ENCODE assay signal across 8 mouse cellular contexts in genomic region chr4:41714276-41714675, GRCm38 (mm10). TPM values are rescaled to one million over a fixed set of nuclear protein-coding genes. Genes with fewer than 3 reads are reported as not detected.
DNase-seq lines count a peak whose midpoint lies in the region; ATAC-seq and TF ChIP-seq lines count a peak whose summit lies in the region.

No protein-coding gene starts in this region.

- H3K27ac ChIP-seq in embryonic facial prominence, embryonic 10.5 days (replicated peaks) = no peak overlapping the region
- H3K27ac ChIP-seq in heart, embryonic 12.5 days (ENCODE audit: poor library complexity, severe bottlenecking) = no peak overlapping the region
- no peak overlapping the region for H3K27ac ChIP-seq in kidney, embryonic 14.5 days (ENCODE audit: low read depth, low read length)
- no peak overlapping the region for H3K27ac ChIP-seq in liver, embryonic 11.5 days (ENCODE audit: low read depth, low read length)
- no peak overlapping the region for H3K27ac ChIP-seq in midbrain, postnatal 0 days (ENCODE audit: low read depth, low read length)

- H3K4me2 ChIP-seq in heart, embryonic 12.5 days = peak overlapping the region; percentile 94
- peak overlapping the region; percentile 73; the same call in 1 of the 2 replicates for H3K4me2 ChIP-seq in kidney, embryonic 14.5 days (replicated peaks; ENCODE audit: low read depth, low read length)
- peak overlapping the region; percentile 72 for H3K4me2 ChIP-seq in liver, embryonic 11.5 days
- H3K4me2 ChIP-seq in midbrain, postnatal 0 days (ENCODE audit: low read depth, low read length, poor library complexity, severe bottlenecking) = peak overlapping the region; percentile 84

- peaks cover 58% of the 10 kb centered on the region for H3K36me3 ChIP-seq in embryonic facial prominence, embryonic 10.5 days (replicated peaks)
- peaks cover 45% of the 10 kb centered on the region for H3K36me3 ChIP-seq in heart, embryonic 12.5 days
- H3K36me3 ChIP-seq in kidney, embryonic 14.5 days (ENCODE audit: control insufficient read depth, insufficient read depth, low read length) = peaks cover 33% of the 10 kb centered on the region
- H3K36me3 ChIP-seq in liver, embryonic 11.5 days (ENCODE audit: control insufficient read depth, insufficient read depth, low read length) = no peaks in the 10 kb centered on the region
- peaks cover 30% of the 10 kb centered on the region for H3K36me3 ChIP-seq in midbrain, postnatal 0 days (ENCODE audit: insufficient read depth, low read length)

- no peak overlapping the region for H3K9ac ChIP-seq in heart, embryonic 12.5 days
- no peak overlapping the region for H3K9ac ChIP-seq in kidney, embryonic 14.5 days (ENCODE audit: low read depth, low read length)
- H3K9ac ChIP-seq in liver, embryonic 11.5 days (ENCODE audit: low read depth, low read length) = no peak overlapping the region
- no peak overlapping the region for H3K9ac ChIP-seq in midbrain, postnatal 0 days (replicated peaks; ENCODE audit: low read length, poor library complexity, severe bottlenecking)

- WGBS in embryonic facial prominence, embryonic 10.5 days = 19% methylated on average over 8 of the region's 8 CpGs
- 13% methylated on average over 8 of the region's 8 CpGs for WGBS in heart, embryonic 12.5 days
- 20% methylated on average over 8 of the region's 8 CpGs for WGBS in kidney, embryonic 14.5 days
- WGBS in liver, embryonic 11.5 days = 14% methylated on average over 8 of the region's 8 CpGs
- WGBS in midbrain, postnatal 0 days = 10% methylated on average over 8 of the region's 8 CpGs

- no peaks in the 10 kb centered on the region for H3K9me3 ChIP-seq in embryonic facial prominence, embryonic 10.5 days
- no peaks in the 10 kb centered on the region for H3K9me3 ChIP-seq in heart, embryonic 12.5 days (replicated peaks)
- H3K9me3 ChIP-seq in kidney, embryonic 14.5 days (ENCODE audit: control insufficient read depth, low read length) = no peaks in the 10 kb centered on the region
- no peaks in the 10 kb centered on the region for H3K9me3 ChIP-seq in liver, embryonic 11.5 days (ENCODE audit: control insufficient read depth, low read length)
- H3K9me3 ChIP-seq in midbrain, postnatal 0 days (ENCODE audit: low read length) = no peaks in the 10 kb centered on the region

- no peaks in the 10 kb centered on the region for H3K27me3 ChIP-seq in embryonic facial prominence, embryonic 10.5 days (replicated peaks; ENCODE audit: low read depth, poor library complexity, severe bottlenecking)
- H3K27me3 ChIP-seq in heart, embryonic 12.5 days (replicated peaks) = no peaks in the 10 kb centered on the region
- H3K27me3 ChIP-seq in kidney, embryonic 14.5 days (ENCODE audit: control insufficient read depth, insufficient read depth, low read length) = no peaks in the 10 kb centered on the region
- H3K27me3 ChIP-seq in liver, embryonic 11.5 days (replicated peaks; ENCODE audit: control insufficient read depth, insufficient read depth, low read length) = no peaks in the 10 kb centered on the region
- H3K27me3 ChIP-seq in midbrain, postnatal 0 days (ENCODE audit: insufficient read depth, low read length) = no peaks in the 10 kb centered on the region

- peak overlapping the region; percentile 89 for H3K4me3 ChIP-seq in embryonic facial prominence, embryonic 10.5 days
- 0 out of 2 replicates have a peak overlapping the region, but pooled peaks have one; percentile 71 for H3K4me3 ChIP-seq in heart, embryonic 12.5 days
- H3K4me3 ChIP-seq in kidney, embryonic 14.5 days (ENCODE audit: low read length) = no peak overlapping the region
- peak overlapping the region; percentile 58; the same call in 1 of the 2 replicates for H3K4me3 ChIP-seq in liver, embryonic 11.5 days (ENCODE audit: low read depth, low read length)
- peak overlapping the region; percentile 78; the same call in 1 of the 2 replicates for H3K4me3 ChIP-seq in midbrain, postnatal 0 days (ENCODE audit: low read depth, low read length)

- peaks cover 50% of the 10 kb centered on the region for H3K4me1 ChIP-seq in embryonic facial prominence, embryonic 10.5 days
- peaks cover 23% of the 10 kb centered on the region for H3K4me1 ChIP-seq in heart, embryonic 12.5 days (replicated peaks)
- H3K4me1 ChIP-seq in kidney, embryonic 14.5 days (ENCODE audit: control insufficient read depth, insufficient read depth, low read length) = peaks cover 17% of the 10 kb centered on the region
- peaks cover 10% of the 10 kb centered on the region for H3K4me1 ChIP-seq in liver, embryonic 11.5 days (replicated peaks; ENCODE audit: control insufficient read depth, insufficient read depth, low read length)
- H3K4me1 ChIP-seq in midbrain, postnatal 0 days (ENCODE audit: insufficient read depth, low read length) = peaks cover 13% of the 10 kb centered on the region

- no peak for ATAC-seq in heart, embryonic 12.5 days (ENCODE audit: insufficient number of reproducible peaks, low FRiP score)
- no peak for ATAC-seq in kidney, embryonic 14.5 days (ENCODE audit: low FRiP score, low TSS enrichment)
- no peak for ATAC-seq in liver, embryonic 11.5 days (replicated peaks; ENCODE audit: low FRiP score)
- no peak for ATAC-seq in midbrain, postnatal 0 days (ENCODE audit: low FRiP score)

- DNase-seq in CD4-positive helper T cell, adult 2 months (ENCODE audit: low read depth, low spot score) = peak; percentile 71
- peak; percentile 68 for DNase-seq in adrenal gland, adult 2 months
- peak; percentile 68 for DNase-seq in embryonic facial prominence, embryonic 10.5 days (ENCODE audit: low spot score)
- DNase-seq in liver, embryonic 11.5 days (ENCODE audit: low spot score) = no peak
- peak; percentile 87 for DNase-seq in midbrain, postnatal 0 days (ENCODE audit: low spot score)
- peak; percentile 69 for DNase-seq in testis, postnatal 10 days (ENCODE audit: low spot score)

- peak; percentile 87 for TF ChIP-seq CTCF in midbrain, postnatal 0 days (IDR thresholded peaks at IDR 0.05)

RNA-seq across cellular contexts. Expression of gene Rpp25l, which starts 0.9 kb away (rescaled TPM):
- 10 to 100 TPM; 31.0 to 38.6 TPM for total RNA-seq in adrenal gland, adult 2 months (2021)
- 61.9 and 70.1 TPM in 2 replicates for polyA plus RNA-seq in adrenal gland, adult 2 months (2012; rRNA removed)
- 91.2 and 91.9 TPM in 2 replicates for polyA plus RNA-seq in embryonic facial prominence, embryonic 10.5 days (2016; fragmentation: Nextera tagmentation; extraction: Ambion mirVana)
- polyA plus RNA-seq in heart, embryonic 12.5 days (2016; fragmentation: Nextera tagmentation; extraction: Ambion mirVana) = 39.7 and 40.9 TPM in 2 replicates
- 86.2 and 91.3 TPM in 2 replicates for polyA plus RNA-seq in kidney, embryonic 14.5 days (2014; fragmentation: Nextera tagmentation; extraction: Ambion mirVana)
- polyA plus RNA-seq in liver, embryonic 11.5 days (2014; fragmentation: Nextera tagmentation; extraction: Ambion mirVana) = 67.8 and 71.2 TPM in 2 replicates
- total RNA-seq in midbrain, postnatal 0 days (2014; rRNA removed) = 38.3 and 39.7 TPM in 2 replicates
- polyA plus RNA-seq in midbrain, postnatal 0 days (2015; fragmentation: Nextera tagmentation; extraction: Ambion mirVana) = 44.3 and 49.9 TPM in 2 replicates

RNA-seq across cellular contexts. Expression of gene Dctn3, which starts 8.7 kb away (rescaled TPM):
- 100 to 1,000 TPM; 105 to 128 TPM for total RNA-seq in adrenal gland, adult 2 months (2021)
- 51.7 and 60.7 TPM in 2 replicates for polyA plus RNA-seq in adrenal gland, adult 2 months (2012; rRNA removed)
- 133 and 140 TPM in 2 replicates for polyA plus RNA-seq in embryonic facial prominence, embryonic 10.5 days (2016; fragmentation: Nextera tagmentation; extraction: Ambion mirVana)
- polyA plus RNA-seq in heart, embryonic 12.5 days (2016; fragmentation: Nextera tagmentation; extraction: Ambion mirVana) = 113 and 118 TPM in 2 replicates
- polyA plus RNA-seq in kidney, embryonic 14.5 days (2014; fragmentation: Nextera tagmentation; extraction: Ambion mirVana) = 107 and 114 TPM in 2 replicates
- polyA plus RNA-seq in liver, embryonic 11.5 days (2014; fragmentation: Nextera tagmentation; extraction: Ambion mirVana) = 107 and 118 TPM in 2 replicates
- 122 and 150 TPM in 2 replicates for total RNA-seq in midbrain, postnatal 0 days (2014; rRNA removed)
- polyA plus RNA-seq in midbrain, postnatal 0 days (2015; fragmentation: Nextera tagmentation; extraction: Ambion mirVana) = 308 and 345 TPM in 2 replicates

RNA-seq across cellular contexts. Expression of gene Il11ra1, which starts 14.5 kb away (rescaled TPM):
- total RNA-seq in adrenal gland, adult 2 months (2021) = 10 to 100 TPM; 53.0 to 90.8 TPM
- polyA plus RNA-seq in adrenal gland, adult 2 months (2012; rRNA removed) = 198 and 290 TPM in 2 replicates
- polyA plus RNA-seq in embryonic facial prominence, embryonic 10.5 days (2016; fragmentation: Nextera tagmentation; extraction: Ambion mirVana) = 146 and 188 TPM in 2 replicates
- 148 and 159 TPM in 2 replicates for polyA plus RNA-seq in heart, embryonic 12.5 days (2016; fragmentation: Nextera tagmentation; extraction: Ambion mirVana)
- polyA plus RNA-seq in kidney, embryonic 14.5 days (2014; fragmentation: Nextera tagmentation; extraction: Ambion mirVana) = 122 and 125 TPM in 2 replicates
- 66.8 and 72.9 TPM in 2 replicates for polyA plus RNA-seq in liver, embryonic 11.5 days (2014; fragmentation: Nextera tagmentation; extraction: Ambion mirVana)
- total RNA-seq in midbrain, postnatal 0 days (2014; rRNA removed) = 21.8 and 26.5 TPM in 2 replicates
- polyA plus RNA-seq in midbrain, postnatal 0 days (2015; fragmentation: Nextera tagmentation; extraction: Ambion mirVana) = 28.8 and 35.3 TPM in 2 replicates

RNA-seq across cellular contexts. Expression of gene Arid3c, which starts 16.7 kb away (rescaled TPM):
- not detected for total RNA-seq in adrenal gland, adult 2 months (2021)
- polyA plus RNA-seq in adrenal gland, adult 2 months (2012; rRNA removed) = not detected in 2 replicates
- 0.50 and 0.86 TPM in 2 replicates for polyA plus RNA-seq in embryonic facial prominence, embryonic 10.5 days (2016; fragmentation: Nextera tagmentation; extraction: Ambion mirVana)
- polyA plus RNA-seq in heart, embryonic 12.5 days (2016; fragmentation: Nextera tagmentation; extraction: Ambion mirVana) = not detected in 2 replicates
- polyA plus RNA-seq in kidney, embryonic 14.5 days (2014; fragmentation: Nextera tagmentation; extraction: Ambion mirVana) = 0.12 TPM in 1 of 2 replicates, not detected in the other
- not detected in 2 replicates for polyA plus RNA-seq in liver, embryonic 11.5 days (2014; fragmentation: Nextera tagmentation; extraction: Ambion mirVana)
- 0.27 and 0.33 TPM in 2 replicates for total RNA-seq in midbrain, postnatal 0 days (2014; rRNA removed)
- 0.42 and 0.48 TPM in 2 replicates for polyA plus RNA-seq in midbrain, postnatal 0 days (2015; fragmentation: Nextera tagmentation; extraction: Ambion mirVana)

RNA-seq across cellular contexts. Expression of gene Cntfr, which starts 17.4 kb away (rescaled TPM):
- 10 to 100 TPM; 37.6 to 62.3 TPM for total RNA-seq in adrenal gland, adult 2 months (2021)
- 70.6 and 72.3 TPM in 2 replicates for polyA plus RNA-seq in adrenal gland, adult 2 months (2012; rRNA removed)
- polyA plus RNA-seq in embryonic facial prominence, embryonic 10.5 days (2016; fragmentation: Nextera tagmentation; extraction: Ambion mirVana) = 8.6 and 11.1 TPM in 2 replicates
- polyA plus RNA-seq in heart, embryonic 12.5 days (2016; fragmentation: Nextera tagmentation; extraction: Ambion mirVana) = 3.7 TPM in 2 replicates
- 16.6 and 31.5 TPM in 2 replicates for polyA plus RNA-seq in kidney, embryonic 14.5 days (2014; fragmentation: Nextera tagmentation; extraction: Ambion mirVana)
- polyA plus RNA-seq in liver, embryonic 11.5 days (2014; fragmentation: Nextera tagmentation; extraction: Ambion mirVana) = 5.2 and 6.0 TPM in 2 replicates
- total RNA-seq in midbrain, postnatal 0 days (2014; rRNA removed) = 61.6 and 69.2 TPM in 2 replicates
- polyA plus RNA-seq in midbrain, postnatal 0 days (2015; fragmentation: Nextera tagmentation; extraction: Ambion mirVana) = 20.1 and 23.4 TPM in 2 replicates
